Mouse (Mus musculus) urinary bladder, postnatal 36 days (tissue): Measurements from ENCODE around the gene Sez6.
A peak's percentile ranks its signal among the peaks of the same experiment; 100 is the strongest.

Source experiments
- DNase-seq, 2 experiments: peaks; one replicate each; pipeline ENCODE4 v3.0.0; 2022; ENCODE audit warnings: low spot score in 2 of 2, mixed read lengths in 1 of 2

The Sez6 gene

DNA sequence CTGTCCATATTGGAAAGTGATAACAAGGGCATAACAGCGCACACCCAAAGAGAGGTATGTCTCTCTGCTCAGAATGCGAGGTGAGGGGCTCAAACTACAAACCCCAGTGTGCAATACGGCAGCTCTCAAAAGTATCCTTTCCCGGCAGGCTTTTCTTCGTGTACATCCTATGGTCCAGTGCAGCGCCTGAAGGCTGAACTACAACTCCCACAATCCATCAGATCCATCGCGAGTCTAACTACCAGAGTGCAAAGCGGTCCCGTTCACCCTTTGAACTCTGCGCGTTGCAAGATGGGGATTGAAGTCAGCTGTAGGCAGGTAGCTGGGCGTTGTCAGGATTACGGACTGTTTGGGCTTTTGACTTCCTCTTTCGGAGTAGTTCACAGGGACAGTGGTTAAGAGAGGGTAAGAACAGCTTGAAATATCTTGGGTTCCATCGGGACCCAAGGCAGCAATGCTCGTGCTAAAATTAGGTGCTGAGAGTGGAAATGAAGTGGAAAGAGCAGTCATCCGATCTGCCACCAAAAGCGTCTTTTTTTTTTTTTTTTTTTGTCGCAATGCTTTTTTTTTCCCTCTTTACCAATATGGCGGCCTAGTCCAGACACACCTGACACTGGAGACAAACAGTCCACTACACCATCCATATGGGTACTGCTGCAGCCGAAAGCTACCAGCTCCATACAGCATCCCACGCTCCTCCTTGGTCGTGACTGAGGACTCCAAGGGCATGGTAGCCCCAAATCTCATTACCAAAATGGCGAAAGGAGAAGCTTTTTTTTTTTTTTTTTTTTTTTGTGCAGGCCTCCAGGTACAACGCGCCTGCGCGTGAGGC, 51.2 kb downstream of the Sez6 start:
- peak; percentile 89 to 95 for DNase-seq

DNA sequence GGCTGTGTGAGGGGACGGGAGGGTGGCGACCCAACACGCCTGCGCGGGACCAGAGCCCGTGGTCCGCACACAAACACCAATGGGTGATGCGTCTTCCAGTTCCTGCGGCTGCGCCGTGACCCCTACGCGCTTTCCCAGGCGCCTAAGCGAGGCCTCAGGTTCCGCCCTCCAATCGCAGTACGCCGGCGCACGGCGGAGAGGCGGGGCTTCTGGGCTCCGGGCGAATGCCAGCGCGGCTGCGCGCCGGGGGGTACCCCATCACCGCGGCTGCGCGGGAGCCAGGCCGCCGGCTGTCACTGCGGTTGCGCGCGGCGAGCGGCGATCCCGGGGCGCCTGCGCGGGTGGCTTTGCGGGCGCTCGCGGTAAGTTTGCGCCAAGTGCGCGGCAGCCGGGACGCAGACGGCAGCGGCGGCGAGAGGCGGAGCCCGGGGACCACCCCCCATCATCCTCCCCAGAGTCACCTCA, 51.9 kb downstream of the Sez6 start, which contains the start of gene Phf12:
TSS of gene Phf12 (plus strand) at position 314 of the 465 bp plus-strand sequence.
- peak; percentile 98 to 100 for DNase-seq

DNA sequence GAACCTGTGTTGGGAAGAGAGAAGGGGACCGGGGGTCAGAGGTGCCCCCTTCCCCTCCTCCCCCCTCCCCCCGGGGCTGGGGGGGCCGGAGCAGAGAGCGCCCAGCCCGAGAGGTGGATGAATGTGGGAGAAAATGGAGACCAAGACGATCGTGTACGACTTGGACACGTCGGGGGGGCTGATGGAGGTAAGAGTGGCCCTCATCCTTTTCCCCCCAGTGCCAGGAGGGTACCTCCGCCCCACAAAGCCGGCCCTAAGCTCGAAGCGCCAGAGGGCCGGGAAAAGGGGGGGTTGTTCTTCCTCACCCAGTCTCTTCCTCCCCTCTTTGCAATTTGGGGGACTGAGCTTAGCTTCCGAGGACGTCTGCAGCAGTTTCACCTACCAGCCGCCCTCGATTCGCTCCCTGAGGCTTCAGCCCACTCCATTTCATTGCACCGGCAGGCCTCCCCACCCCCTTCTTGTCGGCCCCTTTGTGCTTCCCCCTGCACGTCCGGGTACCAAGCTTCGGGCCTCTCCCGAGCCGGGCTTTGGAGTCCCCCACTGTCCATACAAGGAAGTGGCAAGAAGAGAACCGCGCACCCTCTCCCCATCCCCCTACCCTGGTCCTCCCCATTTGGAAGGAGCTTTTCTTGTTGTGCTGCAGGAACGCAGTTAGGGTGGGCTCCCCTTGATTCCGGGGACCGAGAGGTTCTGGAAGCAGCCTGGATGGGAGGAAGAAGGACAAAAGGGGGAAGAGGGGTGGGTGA, 52.8 kb downstream of the Sez6 start:
- peak; percentile 23 to 50 for DNase-seq

DNA sequence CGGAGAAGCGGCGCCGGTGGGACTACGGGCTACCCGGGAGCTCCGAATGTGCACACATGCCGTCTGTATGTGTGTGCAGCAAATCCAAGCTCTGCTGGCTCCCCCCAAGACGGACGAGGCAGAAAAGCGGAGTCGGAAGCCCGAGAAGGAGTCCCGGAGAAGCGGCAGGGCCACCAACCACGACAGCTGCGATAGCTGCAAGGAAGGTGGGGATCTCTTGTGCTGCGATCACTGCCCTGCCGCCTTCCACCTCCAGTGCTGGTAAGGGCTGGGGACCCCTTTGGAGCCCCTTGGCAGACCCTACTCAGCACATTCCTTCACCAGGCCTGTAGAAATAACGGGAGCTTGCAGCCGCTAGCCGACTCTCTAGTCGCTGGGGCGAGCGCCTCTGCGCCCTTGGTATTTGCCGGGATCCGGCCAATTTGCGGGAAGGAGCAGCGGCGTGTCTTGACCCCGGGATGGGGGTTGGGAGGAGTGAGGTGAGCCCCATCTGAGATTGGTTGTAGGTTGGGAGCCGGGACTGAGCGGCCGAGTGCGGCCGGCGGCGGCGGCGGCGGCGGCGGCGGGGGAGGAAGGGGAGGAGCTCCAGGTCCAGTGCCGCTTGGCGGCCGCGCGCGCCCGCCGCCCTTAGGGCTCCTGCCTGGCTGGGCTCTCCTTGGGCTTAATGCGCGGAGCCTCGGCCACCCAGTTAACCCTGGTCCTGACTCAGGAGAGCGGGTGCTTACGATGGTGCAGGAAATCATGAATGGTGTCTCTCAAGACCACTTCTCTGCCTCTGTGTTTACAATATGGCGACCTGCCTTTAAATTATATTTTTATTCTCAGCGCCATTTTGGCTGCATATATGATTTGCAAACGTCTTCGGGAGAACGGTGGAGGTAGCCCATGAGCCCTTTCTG, 53.6 kb downstream of the Sez6 start:
- peak; percentile 61 to 65 for DNase-seq

DNA sequence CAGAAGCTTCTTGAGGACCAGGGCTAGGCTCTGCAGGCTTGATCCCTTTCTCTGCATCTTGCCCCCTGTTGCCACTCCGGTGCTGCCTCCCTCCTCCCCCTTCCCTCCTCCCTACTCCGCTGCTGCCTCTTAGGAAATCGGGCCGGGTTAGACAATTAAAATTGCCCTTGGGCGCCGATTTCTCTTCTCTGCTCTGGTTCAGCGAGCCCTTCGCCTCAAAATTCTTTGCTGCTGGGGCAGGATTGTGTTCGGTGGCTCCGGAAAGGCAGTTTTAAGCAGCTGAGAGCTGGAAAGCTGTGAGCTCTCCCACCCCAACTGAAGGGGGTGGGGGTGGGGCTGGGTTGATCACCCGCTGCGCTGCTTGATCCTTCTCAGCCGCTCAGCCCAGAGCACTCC, 54.2 kb downstream of the Sez6 start:
- peak; percentile 47 to 50 for DNase-seq

DNA sequence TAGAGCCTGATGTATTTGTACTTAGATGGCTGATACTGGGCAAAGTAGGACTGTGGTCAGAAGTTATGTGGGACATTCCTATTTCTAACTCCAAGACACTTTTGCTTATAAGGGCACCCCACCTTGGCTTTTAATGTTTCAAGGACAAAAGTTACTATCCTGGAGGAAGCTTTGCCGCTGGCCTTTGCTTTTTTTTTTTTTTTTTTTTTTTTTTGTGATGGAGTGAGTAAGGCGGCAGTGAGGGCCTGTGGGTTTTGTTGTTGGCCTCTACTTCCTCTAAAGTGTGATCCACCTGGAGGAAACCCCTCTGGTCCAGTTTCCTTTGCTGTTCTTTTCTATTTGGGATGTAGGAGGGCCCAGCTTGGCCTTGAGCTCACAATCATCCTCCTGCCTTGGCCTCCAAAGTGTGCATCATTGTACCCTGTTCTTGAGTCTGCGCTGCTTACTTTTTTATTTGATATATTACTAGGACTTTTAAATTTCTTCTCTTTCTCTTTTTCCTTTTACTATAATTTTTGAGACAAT, 55.0 kb downstream of the Sez6 start:
- DNase-seq, result no peak

DNA sequence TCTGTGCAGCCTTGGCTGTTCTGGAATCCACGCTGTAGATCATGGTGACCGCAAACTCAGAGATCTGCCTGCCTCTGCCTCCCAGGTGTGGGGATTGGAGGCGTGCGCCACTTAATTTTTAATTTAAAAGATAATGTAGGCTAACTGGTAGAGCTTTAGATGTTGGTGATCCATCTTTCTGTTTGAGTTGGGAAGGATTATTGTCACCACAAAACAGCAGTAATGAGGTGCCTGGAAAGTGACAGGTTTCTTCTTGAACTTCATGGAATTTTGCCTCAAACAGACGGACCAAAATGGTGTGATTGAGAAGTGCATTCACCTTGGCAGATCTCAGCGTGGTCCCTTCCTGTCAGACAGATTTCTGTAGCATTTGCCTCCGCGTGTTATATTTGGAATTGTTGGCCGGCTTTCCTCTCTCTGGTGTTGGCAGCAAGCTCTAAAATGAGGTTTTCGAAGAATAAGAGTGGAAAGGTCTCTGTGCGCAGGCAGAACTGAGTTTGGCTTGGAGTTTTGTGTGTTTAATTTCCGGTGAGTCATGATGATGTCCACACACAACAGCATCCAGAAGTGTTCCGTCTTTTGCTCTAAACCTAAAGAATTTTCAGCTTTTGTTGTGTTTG, 58.6 kb downstream of the Sez6 start:
- no peak for DNase-seq

DNA sequence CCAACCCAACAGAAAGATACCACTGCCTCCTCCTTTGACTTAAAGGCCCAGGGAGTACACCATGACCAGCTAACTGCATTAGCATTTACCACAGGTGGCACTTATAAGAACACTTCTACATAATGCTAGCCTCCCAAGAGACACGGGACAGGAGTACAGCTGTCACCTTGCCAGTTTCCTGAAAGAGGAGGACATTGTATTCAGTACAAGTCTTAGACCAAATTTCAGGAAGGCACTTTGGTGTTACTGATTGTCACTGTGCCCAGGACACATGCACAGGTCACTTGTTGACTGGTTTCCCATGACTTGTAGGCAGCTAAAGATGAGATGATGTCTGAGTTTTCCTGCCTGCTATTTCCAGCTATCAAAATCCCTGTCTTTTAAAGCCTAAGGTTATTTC, 65.0 kb downstream of the Sez6 start:
- DNase-seq, result no peak

DNA sequence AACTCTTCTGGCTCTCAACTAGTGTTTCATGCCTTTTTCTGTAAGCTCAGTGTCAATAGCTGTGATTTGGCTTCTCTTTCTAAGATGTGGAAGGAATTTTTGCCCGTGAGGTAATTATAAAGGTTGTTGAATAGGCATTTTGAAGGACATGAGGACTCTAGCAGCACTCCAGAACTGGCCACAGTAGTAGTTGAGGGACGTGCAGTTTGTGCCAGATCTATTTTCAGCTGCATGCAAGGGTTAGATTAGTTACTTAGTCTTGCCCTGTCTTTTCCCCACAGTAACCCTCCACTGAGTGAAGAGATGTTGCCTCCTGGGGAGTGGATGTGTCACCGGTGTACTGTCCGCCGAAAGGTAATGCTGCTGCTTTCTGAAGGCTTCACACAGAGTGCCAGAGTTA, 75.8 kb downstream of the Sez6 start:
- DNase-seq, result no peak

DNA sequence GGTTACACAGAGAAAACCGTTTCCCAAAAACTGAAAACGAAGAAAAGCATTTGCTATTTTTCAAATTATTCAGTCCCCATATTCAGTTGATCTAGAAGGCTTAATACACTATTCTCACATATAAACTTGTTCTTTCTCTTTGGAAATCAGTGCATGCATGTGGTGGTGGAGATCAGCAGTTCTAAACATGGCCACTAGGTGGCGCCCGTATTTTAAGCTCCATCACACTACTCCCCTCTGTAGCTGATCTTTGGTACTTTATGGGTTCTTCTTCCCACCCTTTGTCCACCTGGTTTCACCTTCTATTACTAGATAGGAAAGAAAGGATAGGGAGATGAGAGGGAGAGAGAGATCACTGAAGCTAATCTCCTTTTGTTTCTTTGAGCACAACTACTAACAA, 89.1 kb downstream of the Sez6 start:
- DNase-seq, result peak; percentile 59 to 70

DNA sequence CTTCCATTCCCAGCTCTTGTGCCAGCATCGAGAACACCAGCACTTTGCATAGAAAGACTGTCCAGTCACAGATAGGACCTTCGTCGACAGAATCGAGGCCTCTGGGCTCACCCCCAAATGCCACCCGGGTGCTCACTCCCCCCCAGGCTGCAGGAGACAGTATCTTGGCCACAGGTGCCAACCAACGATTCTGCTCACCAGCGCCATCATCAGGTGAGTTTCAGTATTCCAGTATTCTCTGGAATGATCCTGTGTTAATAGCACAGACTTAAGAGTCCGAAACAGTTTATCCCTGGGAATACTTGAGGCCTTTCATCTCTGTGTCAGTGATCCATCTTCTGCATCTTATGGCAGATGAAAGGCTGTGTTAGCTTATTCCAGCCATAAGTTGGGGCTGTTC, 93.0 kb downstream of the Sez6 start:
- no peak for DNase-seq
